Mouse (Mus musculus) kidney, adult 11 months (tissue): ENCODE results near the gene Zfp777.

ENCODE experiments used
- DNase-seq: peaks from one replicate; pipeline ENCODE4 v3.0.0; 2022

Gene Zfp777

GRCm38 (mm10) chr6:48025905-48026660 lies 22.6 kb downstream of the Zfp777 start:
- no peak for DNase-seq

GRCm38 (mm10) chr6:48024994-48025345 lies 23.7 kb downstream of the Zfp777 start:
- DNase-seq: no peak

- DNase-seq: no peak
These were observed 24.2 kb downstream of the Zfp777 start for GRCm38 (mm10) chr6:48024330-48024993.

- DNase-seq: no peak
These were observed 26.0 kb downstream of the Zfp777 start for GRCm38 (mm10) chr6:48022672-48023071.

GRCm38 (mm10) chr6:48021678-48022077 lies 27.0 kb downstream of the Zfp777 start:
- no peak for DNase-seq

- DNase-seq: no peak
These were observed 28.7 kb downstream of the Zfp777 start for GRCm38 (mm10) chr6:48020006-48020405.

GRCm38 (mm10) chr6:48016841-48017240 lies 31.9 kb downstream of the Zfp777 start:
- DNase-seq: no peak

GRCm38 (mm10) chr6:48016090-48016521 lies 32.6 kb downstream of the Zfp777 start:
- peak; percentile 69 for DNase-seq

GRCm38 (mm10) chr6:48010727-48011126 lies 38.0 kb downstream of the Zfp777 start:
- DNase-seq: no peak

- DNase-seq: no peak
These were observed 53.0 kb downstream of the Zfp777 start for GRCm38 (mm10) chr6:47995661-47996060.

GRCm38 (mm10) chr6:47983936-47984335 lies 64.8 kb downstream of the Zfp777 start:
- DNase-seq: no peak

- peak; percentile 85 for DNase-seq
These were observed 69.8 kb downstream of the Zfp777 start for GRCm38 (mm10) chr6:47978897-47979368.

GRCm38 (mm10) chr6:47974599-47974998 lies 74.1 kb downstream of the Zfp777 start:
- no peak for DNase-seq
